Mouse (Mus musculus) right cerebral cortex, adult 18-20 months (tissue): ENCODE measurements around the gene Olfr168.
"Not testable (repeated sequence)": the region's sequence is repeated elsewhere in the genome, so short reads cannot be mapped to it uniquely, and the experiment has no call there.

Experiments
- DNase-seq: peaks from one replicate; pipeline ENCODE4 v3.0.0; 2022; ENCODE audit warnings: mixed read lengths

The Olfr168 gene

GRCm38 (mm10) chr16:19535455-19535854, at the start of gene Olfr168:
Gene Olfr168 (minus strand): TSS chr16:19535555.
- DNase-seq = no peak

- DNase-seq = not testable (repeated sequence)
These were observed 36.4 kb upstream of the Olfr168 start, which contains the start of gene Olfr169 for GRCm38 (mm10) chr16:19571709-19572108. Gene Olfr169 (minus strand): TSS chr16:19571809.

- not testable (repeated sequence) for DNase-seq
These were observed 18.1 kb upstream of the Olfr168 start for GRCm38 (mm10) chr16:19553429-19553828.

- not testable (repeated sequence) for DNase-seq
These were observed 16.9 kb upstream of the Olfr168 start for GRCm38 (mm10) chr16:19552246-19552645.

GRCm38 (mm10) chr16:19522166-19522565, 13.2 kb downstream of the Olfr168 start, which contains the start of gene Olfr167:
Gene Olfr167 (minus strand): TSS chr16:19522266.
- DNase-seq = no peak

- DNase-seq = no peak
These were observed 52.0 kb downstream of the Olfr168 start, which contains the start of gene Olfr166 for GRCm38 (mm10) chr16:19483394-19483793. Gene Olfr166 (plus strand): TSS chr16:19483694.
